Mouse (Mus musculus) liver, adult 2 months (tissue): ENCODE results near the gene Tbcb.

Source experiments
- CTCF ChIP-seq: fragments of 200-500 bp; IDR thresholded peaks from 2 replicates; pipeline ENCODE4 v1.5.1; 2011; ENCODE audit warnings: low read depth, low read length, control low read depth
- POLR2A ChIP-seq: fragments of 200-500 bp; IDR thresholded peaks from 2 replicates; pipeline ENCODE4 v1.6.1; 2011; ENCODE audit warnings: low read length, control low read depth; ENCODE audit not compliant: insufficient read depth; ENCODE audit errors: extremely low read depth

GRCm38 (mm10) chr7:30281522-30281921 is 49.5 kb upstream of the Tbcb start:
- no peak for TF ChIP-seq CTCF
- TF ChIP-seq POLR2A = no peak
